ENCODE assay signal across 16 mouse cellular contexts in the genomic region with DNA sequence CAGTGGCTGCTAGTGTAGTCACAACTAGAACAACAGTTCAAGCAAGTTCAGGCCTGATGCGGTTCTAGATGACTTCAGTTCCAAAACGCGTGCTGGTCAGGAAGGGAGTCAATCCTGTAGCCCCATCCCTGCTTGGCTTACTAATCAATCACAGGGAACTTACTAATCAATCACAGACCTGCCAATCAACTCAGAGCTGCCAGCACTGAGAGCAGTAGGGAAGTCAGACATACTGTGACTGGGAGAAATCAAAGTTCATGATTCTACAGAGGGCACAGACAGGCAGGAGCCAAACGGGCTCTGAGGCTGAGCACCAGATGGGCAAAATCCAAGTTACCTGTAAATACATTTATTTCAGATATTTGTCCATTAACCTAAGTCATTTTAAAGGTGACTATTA.
"Had no signal": no experiment of that assay in that cellular context is flagged by ENCODE, and none has a peak within 500 bp of the region (broad histone marks: within the 10 kb centered on the region; RNA-seq: fewer than 3 reads in every experiment).

No protein-coding gene starts in this region.

- H3K27me3 ChIP-seq: heart, embryonic 15.5 days had no signal

- ATAC-seq: forebrain, postnatal 0 days; hindbrain, postnatal 0 days; liver, embryonic 12.5 days had no signal

- DNase-seq: forebrain, postnatal 0 days; layer of hippocampus, adult 9-11 months had no signal

- H3K36me3 ChIP-seq: heart, embryonic 13.5 days; heart, embryonic 15.5 days; hindbrain, embryonic 13.5 days; hindbrain, embryonic 15.5 days; kidney, embryonic 15.5 days; limb, embryonic 10.5 days; limb, embryonic 12.5 days; liver, embryonic 12.5 days had no signal

- H3K9ac ChIP-seq: forebrain, postnatal 0 days; heart, embryonic 13.5 days; heart, embryonic 15.5 days; hindbrain, embryonic 13.5 days; hindbrain, embryonic 15.5 days; kidney, embryonic 15.5 days; limb, embryonic 12.5 days; liver, embryonic 12.5 days; liver, embryonic 14.5 days had no signal

- H3K4me3 ChIP-seq: heart, adult 2 months; heart, embryonic 13.5 days; heart, embryonic 15.5 days; hindbrain, embryonic 13.5 days; hindbrain, embryonic 15.5 days; kidney, embryonic 15.5 days; left cerebral cortex, adult 2 months; limb, embryonic 10.5 days; limb, embryonic 12.5 days; liver, embryonic 12.5 days had no signal

- H3K4me2 ChIP-seq: heart, embryonic 11.5 days; heart, embryonic 13.5 days; heart, embryonic 15.5 days; hindbrain, embryonic 13.5 days; hindbrain, embryonic 15.5 days; kidney, embryonic 15.5 days; limb, embryonic 12.5 days; liver, embryonic 12.5 days had no signal

- H3K9me3 ChIP-seq: heart, embryonic 13.5 days; hindbrain, embryonic 13.5 days; hindbrain, embryonic 15.5 days; kidney, embryonic 15.5 days; limb, embryonic 10.5 days; limb, embryonic 12.5 days; liver, embryonic 12.5 days had no signal

- H3K27ac ChIP-seq: heart, adult 2 months; heart, embryonic 13.5 days; heart, embryonic 15.5 days; hindbrain, embryonic 13.5 days; hindbrain, embryonic 15.5 days; hindbrain, postnatal 0 days; kidney, embryonic 15.5 days; kidney, postnatal 0 days; left cerebral cortex, adult 2 months; limb, embryonic 10.5 days; limb, embryonic 12.5 days; liver, embryonic 12.5 days; liver, embryonic 14.5 days had no signal
